Mouse (Mus musculus) forebrain, postnatal 0 days (tissue): Measurements from ENCODE around the gene Trove2. TPM values are rescaled to one million over a fixed set of nuclear protein-coding genes. Genes with fewer than 3 reads are reported as not detected.
"Not testable (repeated sequence)": the region's sequence is repeated elsewhere in the genome, so short reads cannot be mapped to it uniquely, and the experiment has no call there.

ENCODE experiments used
- ATAC-seq: fragments of 200-750 bp; cut with Nextera tagmentation; 2 replicates; pipeline ENCODE4 v1.8.0; 2017; ENCODE audit warnings: mild to moderate bottlenecking, moderate library complexity
- DNase-seq: peaks from one replicate; pipeline ENCODE4 v3.0.0-alpha.2; 2015
- H3K27ac ChIP-seq: fragments of 300-500 bp; sonication (generic); 2 replicates; pipeline ENCODE4 v1.5.1; 2014; ENCODE audit warnings: low read depth, mild to moderate bottlenecking, antibody characterized with exemption, low read length, moderate library complexity, mixed read lengths
- H3K27me3 ChIP-seq: fragments of 300-500 bp; sonication (generic); 2 replicates; pipeline ENCODE4 v1.6.1; 2014; ENCODE audit warnings: mild to moderate bottlenecking, low read length, mixed read lengths; ENCODE audit not compliant: insufficient read depth
- H3K36me3 ChIP-seq: fragments of 300-500 bp; sonication (generic); 2 replicates; pipeline ENCODE4 v1.6.1; 2014; ENCODE audit warnings: mild to moderate bottlenecking, moderate library complexity; ENCODE audit not compliant: insufficient read depth
- H3K4me1 ChIP-seq: fragments of 300-500 bp; sonication (generic); 2 replicates; pipeline ENCODE4 v1.6.1; 2014; ENCODE audit warnings: antibody characterized with exemption; ENCODE audit not compliant: insufficient read depth
- H3K4me2 ChIP-seq: fragments of 300-500 bp; sonication (generic); 2 replicates; pipeline ENCODE4 v1.6.1; 2014; ENCODE audit warnings: low read depth, mild to moderate bottlenecking, moderate library complexity
- H3K4me3 ChIP-seq: fragments of 300-500 bp; sonication (generic); 2 replicates; pipeline ENCODE4 v1.5.1; 2014; ENCODE audit warnings: low read depth, low read length, mixed read lengths
- H3K9ac ChIP-seq: fragments of 300-500 bp; sonication (generic); 2 replicates; pipeline ENCODE4 v1.6.1; 2014; ENCODE audit warnings: mild to moderate bottlenecking
- H3K9me3 ChIP-seq: fragments of 300-500 bp; sonication (generic); 2 replicates; pipeline ENCODE4 v1.6.1; 2016; ENCODE audit warnings: low read length
- CTCF ChIP-seq: sonication (generic); IDR thresholded peaks from 2 replicates; pipeline ENCODE4 v1.5.1; 2016; ENCODE audit warnings: antibody characterized with exemption, control low read depth, low read depth
- WGBS: fragments of 180-500 bp; shearing (Covaris S2); extraction: QIAGEN DNeasy Blood & Tissue Kit; methylation state at CpG from one replicate; pipeline ENCODE4 v1.1.7; 2014; 5-methylcytosine and 5-hydroxymethylcytosine counted together
- polyA plus RNA-seq: library from polyadenylated mRNA; unstranded; fragments of >200 nt; fragmentation: Nextera tagmentation; extraction: Ambion mirVana; gene quantifications from 2 replicates; pipeline ENCODE4 v1.2.1, GENCODE M21; 2015
- total RNA-seq: library from RNA; depleted of rRNA; stranded (reverse); fragments of >200 nt; gene quantifications from 2 replicates; pipeline ENCODE4 v1.2.3, GENCODE M21; 2014

Gene Trove2
- total and polyA plus RNA-seq, 2 experiments from 2014 or later, result 31.4 to 59.6 TPM

DNA sequence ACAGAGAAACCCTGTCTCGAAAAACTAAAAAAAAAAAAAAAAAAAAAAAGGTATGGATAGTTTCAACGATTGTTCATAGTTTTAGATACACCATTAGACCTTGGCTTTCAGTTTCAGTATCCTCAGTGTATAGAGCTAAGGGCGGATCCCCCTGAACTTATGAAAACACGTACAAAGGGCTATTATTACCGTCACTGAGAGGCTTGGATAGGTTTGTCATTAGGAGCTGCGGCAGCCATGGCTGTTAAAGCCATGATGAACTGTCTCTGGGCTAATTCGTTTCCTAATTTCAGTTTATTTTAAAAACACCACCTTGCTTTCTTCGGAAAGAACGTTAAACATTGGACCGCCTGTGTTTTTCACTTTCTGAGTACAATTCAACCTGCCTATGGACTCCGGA, 38.1 kb downstream of the Trove2 start:
- peak overlapping the region; percentile 67 for H3K4me2 ChIP-seq
- H3K27ac ChIP-seq, result peak overlapping the region; percentile 86
- H3K36me3 ChIP-seq, result peaks cover 9% of the 10 kb centered on the region; the same call in 1 of the 2 replicates
- no peak for TF ChIP-seq CTCF
- H3K27me3 ChIP-seq, result no peaks in the 10 kb centered on the region
- ATAC-seq, result no peak; the same call in 1 of the 2 replicates
- H3K4me1 ChIP-seq, result 0 out of 2 replicates have a peak, but pooled peaks cover 5% of the 10 kb centered on the region
- peak overlapping the region; percentile 77 for H3K9ac ChIP-seq
- H3K4me3 ChIP-seq, result peak overlapping the region; percentile 56
- 20% methylated on average over 11 of the region's 11 CpGs for WGBS
- DNase-seq, result no peak
- H3K9me3 ChIP-seq, result no peaks in the 10 kb centered on the region

- no peak for TF ChIP-seq CTCF
- no peaks in the 10 kb centered on the region for H3K27me3 ChIP-seq
- ATAC-seq (no peak), DNase-seq (no peak)
- H3K36me3 ChIP-seq, result no peaks in the 10 kb centered on the region
- H3K9me3 ChIP-seq, result no peaks in the 10 kb centered on the region
- no peak overlapping the region for H3K4me3 ChIP-seq
- no peaks in the 10 kb centered on the region for H3K4me1 ChIP-seq
- no peak overlapping the region for H3K9ac ChIP-seq
- WGBS, result 74% methylated on average over 5 of the region's 5 CpGs
- H3K4me2 ChIP-seq, result no peak overlapping the region
- H3K27ac ChIP-seq, result no peak overlapping the region
Observed at GRCm38 (mm10) chr1:143733914-143734410, 42.9 kb downstream of the Trove2 start.

DNA sequence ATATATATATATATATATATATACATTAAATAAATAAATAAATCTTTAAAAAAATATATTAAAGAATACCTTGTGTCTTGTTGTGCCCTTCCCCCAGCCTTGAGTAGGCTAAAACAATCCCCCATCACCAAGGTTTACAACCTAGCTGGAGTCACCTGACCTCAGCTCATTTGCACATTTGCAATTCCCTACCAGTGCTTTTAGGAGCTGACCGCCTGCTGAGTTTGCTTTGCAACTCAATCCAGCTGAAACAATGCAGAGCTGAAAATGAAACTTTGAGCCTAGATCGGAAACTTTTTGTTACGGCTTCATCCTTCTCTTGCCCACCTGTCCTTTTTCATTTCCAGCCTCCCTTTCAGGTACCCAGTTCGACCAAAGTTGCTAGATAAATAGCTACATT, 45.2 kb downstream of the Trove2 start:
- WGBS, result 43% methylated on average over 4 of the region's 4 CpGs
- DNase-seq (no peak), ATAC-seq (no peak)
- Histone ChIP-seq H3K9me3 (no peaks in the 10 kb centered on the region), H3K4me2 (no peak overlapping the region), H3K9ac (no peak overlapping the region), H3K27ac (no peak overlapping the region), H3K4me3 (no peak overlapping the region), H3K36me3 (no peaks in the 10 kb centered on the region), H3K4me1 (no peaks in the 10 kb centered on the region), H3K27me3 (no peaks in the 10 kb centered on the region)
- no peak for TF ChIP-seq CTCF

- H3K9me3 ChIP-seq, result no peaks in the 10 kb centered on the region
- no peak overlapping the region for H3K27ac ChIP-seq
- TF ChIP-seq CTCF, result peak; percentile 64
- DNase-seq, result no peak
- 86% methylated on average over 2 of the region's 2 CpGs for WGBS
- no peak overlapping the region for H3K4me3 ChIP-seq
- no peaks in the 10 kb centered on the region for H3K36me3 ChIP-seq
- no peak overlapping the region for H3K4me2 ChIP-seq
- H3K9ac ChIP-seq, result no peak overlapping the region
- H3K27me3 ChIP-seq, result no peaks in the 10 kb centered on the region
- no peaks in the 10 kb centered on the region for H3K4me1 ChIP-seq
- ATAC-seq, result no peak
Observed at GRCm38 (mm10) chr1:143730899-143731298, 46.0 kb downstream of the Trove2 start.

GRCm38 (mm10) chr1:143727701-143728445, 49.0 kb downstream of the Trove2 start:
- Histone ChIP-seq H3K4me3 (no peak overlapping the region), H3K4me1 (no peaks in the 10 kb centered on the region), H3K27me3 (no peaks in the 10 kb centered on the region), H3K36me3 (no peaks in the 10 kb centered on the region), H3K4me2 (no peak overlapping the region), H3K9ac (no peak overlapping the region), H3K9me3 (no peaks in the 10 kb centered on the region), H3K27ac (no peak overlapping the region)
- DNase-seq, result no peak
- 80% methylated on average over 9 of the region's 9 CpGs for WGBS
- ATAC-seq, result no peak
- TF ChIP-seq CTCF, result no peak

- Histone ChIP-seq H3K27ac (no peak overlapping the region), H3K27me3 (no peaks in the 10 kb centered on the region), H3K4me1 (no peaks in the 10 kb centered on the region), H3K9ac (no peak overlapping the region), H3K4me3 (no peak overlapping the region), H3K36me3 (no peaks in the 10 kb centered on the region), H3K9me3 (no peaks in the 10 kb centered on the region), H3K4me2 (no peak overlapping the region)
- no peak for TF ChIP-seq CTCF
- DNase-seq (no peak), ATAC-seq (no peak)
- 84% methylated on average over 5 of the region's 5 CpGs for WGBS
Observed at GRCm38 (mm10) chr1:143724456-143725064, 52.3 kb downstream of the Trove2 start.

DNA sequence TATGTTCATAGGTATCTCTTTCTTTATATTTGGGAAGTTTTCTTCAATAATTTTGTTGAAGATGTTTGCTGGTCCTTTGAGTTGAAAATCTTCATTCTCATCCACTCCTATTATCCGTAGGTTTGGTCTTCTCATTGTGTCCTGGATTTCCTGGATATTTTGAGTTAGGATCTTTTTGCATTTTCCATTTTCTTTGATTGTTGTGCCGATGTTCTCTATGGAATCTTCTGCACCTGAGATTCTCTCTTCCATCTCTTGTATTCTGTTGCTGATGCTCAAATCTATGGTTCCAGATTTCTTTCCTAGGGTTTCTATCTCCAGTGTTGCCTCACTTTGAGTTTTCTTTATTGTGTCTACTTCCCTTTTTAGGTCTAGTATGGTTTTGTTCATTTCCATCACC, 60.8 kb downstream of the Trove2 start, which contains the start of gene Glrx2:
Glrx2 (plus strand) TSS at position 301 of the 400 bp plus-strand sequence.
- H3K27ac ChIP-seq, H3K27me3 ChIP-seq, ATAC-seq, H3K4me2 ChIP-seq, DNase-seq, H3K36me3 ChIP-seq, H3K4me3 ChIP-seq, H3K4me1 ChIP-seq, H3K9ac ChIP-seq, H3K9me3 ChIP-seq: not testable (repeated sequence)
- no CpG with 5 or more reads among the region's 2 CpGs for WGBS
